In genomic region chr8:105965266-105965904, GRCm38 (mm10) we compare ENCODE assay signal across 8 mouse cellular contexts. TPM values are rescaled to one million over a fixed set of nuclear protein-coding genes. Genes with fewer than 3 reads are reported as not detected.
DNase-seq lines count a peak whose midpoint lies in the region; ATAC-seq lines count a peak whose summit lies in the region.

No protein-coding gene starts in this region.

- H3K4me2 ChIP-seq in embryonic facial prominence, embryonic 11.5 days (ENCODE audit: low read depth, low read length) = peak overlapping the region; percentile 76
- H3K4me2 ChIP-seq in heart, embryonic 12.5 days = peak overlapping the region; percentile 81

- peaks cover 8% of the 10 kb centered on the region; the same call in 1 of the 2 replicates for H3K4me1 ChIP-seq in embryonic facial prominence, embryonic 11.5 days (ENCODE audit: control insufficient read depth, insufficient read depth, low read length)
- peaks cover 62% of the 10 kb centered on the region for H3K4me1 ChIP-seq in heart, embryonic 12.5 days (replicated peaks)
- peaks cover 67% of the 10 kb centered on the region for H3K4me1 ChIP-seq in megakaryocyte, embryonic 14.5 days

- peak; percentile 47 for ATAC-seq in embryonic facial prominence, embryonic 11.5 days (replicated peaks; ENCODE audit: insufficient number of reproducible peaks, low FRiP score, low TSS enrichment, low read depth)
- peak; percentile 66 for ATAC-seq in heart, embryonic 12.5 days (ENCODE audit: insufficient number of reproducible peaks, low FRiP score)

- peak; percentile 61 for DNase-seq in urinary bladder, postnatal 14 days (ENCODE audit: low spot score)
- DNase-seq in urinary bladder, postnatal 10 days (ENCODE audit: low spot score) = no peak
- DNase-seq in embryonic facial prominence, embryonic 11.5 days (ENCODE audit: low spot score) = peak; percentile 52
- DNase-seq in kidney, postnatal 14 days = peak; percentile 64
- peak; percentile 62 to 83 for DNase-seq in spleen, postnatal 4 days (ENCODE audit: low spot score in 2 of 2)
- DNase-seq in cerebellum, adult 9-10 months = no peak

- WGBS in embryonic facial prominence, embryonic 11.5 days = 2% methylated on average over 32 of the region's 40 CpGs
- WGBS in heart, embryonic 12.5 days = 1% methylated on average over 40 of the region's 40 CpGs

- no peaks in the 10 kb centered on the region for H3K27me3 ChIP-seq in embryonic facial prominence, embryonic 11.5 days (ENCODE audit: control insufficient read depth, insufficient read depth, low read length)
- no peaks in the 10 kb centered on the region for H3K27me3 ChIP-seq in heart, embryonic 12.5 days (replicated peaks)
- H3K27me3 ChIP-seq in megakaryocyte, embryonic 14.5 days (replicated peaks) = peaks cover 37% of the 10 kb centered on the region

- peak overlapping the region; percentile 65; the same call in 1 of the 2 replicates for H3K27ac ChIP-seq in embryonic facial prominence, embryonic 11.5 days (replicated peaks; ENCODE audit: low read depth, low read length)
- peak overlapping the region; percentile 90 for H3K27ac ChIP-seq in heart, embryonic 12.5 days (ENCODE audit: poor library complexity, severe bottlenecking)

- H3K36me3 ChIP-seq in embryonic facial prominence, embryonic 11.5 days (replicated peaks; ENCODE audit: control insufficient read depth, insufficient read depth, low read depth, low read length) = no peaks in the 10 kb centered on the region
- peaks cover 3% of the 10 kb centered on the region for H3K36me3 ChIP-seq in heart, embryonic 12.5 days
- H3K36me3 ChIP-seq in megakaryocyte, embryonic 14.5 days (replicated peaks; ENCODE audit: low read length) = peaks cover 1% of the 10 kb centered on the region

- H3K9ac ChIP-seq in embryonic facial prominence, embryonic 11.5 days (replicated peaks; ENCODE audit: low read length) = peak overlapping the region; percentile 77
- peak overlapping the region; percentile 86 for H3K9ac ChIP-seq in heart, embryonic 12.5 days

- H3K9me3 ChIP-seq in embryonic facial prominence, embryonic 11.5 days (replicated peaks; ENCODE audit: control insufficient read depth, low read length) = no peaks in the 10 kb centered on the region
- no peaks in the 10 kb centered on the region for H3K9me3 ChIP-seq in heart, embryonic 12.5 days (replicated peaks)
- H3K9me3 ChIP-seq in megakaryocyte, embryonic 14.5 days = no peaks in the 10 kb centered on the region

- H3K4me3 ChIP-seq in embryonic facial prominence, embryonic 11.5 days (ENCODE audit: low read depth, low read length) = peak overlapping the region; percentile 74
- peak overlapping the region; percentile 69 for H3K4me3 ChIP-seq in heart, embryonic 12.5 days
- peak overlapping the region; percentile 94 for H3K4me3 ChIP-seq in megakaryocyte, embryonic 14.5 days (replicated peaks)

RNA-seq across cellular contexts. Expression of gene Slc12a4, which starts 0.5 kb away (rescaled TPM):
- polyA plus RNA-seq in embryonic facial prominence, embryonic 11.5 days (2014; fragmentation: Nextera tagmentation; extraction: Ambion mirVana) = 16.8 and 19.0 TPM in 2 replicates
- 57.5 and 58.3 TPM in 2 replicates for polyA plus RNA-seq in heart, embryonic 12.5 days (2016; fragmentation: Nextera tagmentation; extraction: Ambion mirVana)
- polyA plus RNA-seq in megakaryocyte, embryonic 14.5 days (2012; ENCODE audit: insufficient read depth, low replicate concordance) = 4.5 and 6.7 TPM in 2 replicates

RNA-seq across cellular contexts. Expression of gene Dpep3, which starts 13.8 kb away (rescaled TPM):
- not detected in 2 replicates for polyA plus RNA-seq in embryonic facial prominence, embryonic 11.5 days (2014; fragmentation: Nextera tagmentation; extraction: Ambion mirVana)
- polyA plus RNA-seq in heart, embryonic 12.5 days (2016; fragmentation: Nextera tagmentation; extraction: Ambion mirVana) = not detected in 2 replicates
- polyA plus RNA-seq in megakaryocyte, embryonic 14.5 days (2012; ENCODE audit: insufficient read depth, low replicate concordance) = 0.46 TPM in 1 of 2 replicates, not detected in the other

RNA-seq across cellular contexts. Expression of gene Lcat, which starts 22.2 kb away (rescaled TPM):
- 0.84 and 1.1 TPM in 2 replicates for polyA plus RNA-seq in embryonic facial prominence, embryonic 11.5 days (2014; fragmentation: Nextera tagmentation; extraction: Ambion mirVana)
- polyA plus RNA-seq in heart, embryonic 12.5 days (2016; fragmentation: Nextera tagmentation; extraction: Ambion mirVana) = 2.0 and 2.3 TPM in 2 replicates
- polyA plus RNA-seq in megakaryocyte, embryonic 14.5 days (2012; ENCODE audit: insufficient read depth, low replicate concordance) = 0.66 TPM in 1 of 2 replicates, not detected in the other

RNA-seq across cellular contexts. Expression of gene Dus2, which starts 25.8 kb away (rescaled TPM):
- polyA plus RNA-seq in embryonic facial prominence, embryonic 11.5 days (2014; fragmentation: Nextera tagmentation; extraction: Ambion mirVana) = 17.0 and 17.7 TPM in 2 replicates
- 15.2 TPM in 2 replicates for polyA plus RNA-seq in heart, embryonic 12.5 days (2016; fragmentation: Nextera tagmentation; extraction: Ambion mirVana)
- polyA plus RNA-seq in megakaryocyte, embryonic 14.5 days (2012; ENCODE audit: insufficient read depth, low replicate concordance) = 3.6 TPM in 1 of 2 replicates, not detected in the other

RNA-seq across cellular contexts. Expression of gene Psmb10, which starts 27.1 kb away (rescaled TPM):
- polyA plus RNA-seq in embryonic facial prominence, embryonic 11.5 days (2014; fragmentation: Nextera tagmentation; extraction: Ambion mirVana) = 23.1 and 24.1 TPM in 2 replicates
- polyA plus RNA-seq in heart, embryonic 12.5 days (2016; fragmentation: Nextera tagmentation; extraction: Ambion mirVana) = 45.2 and 49.1 TPM in 2 replicates
- 63.8 and 341 TPM in 2 replicates for polyA plus RNA-seq in megakaryocyte, embryonic 14.5 days (2012; ENCODE audit: insufficient read depth, low replicate concordance)

Comparison
In these comparisons a context has a peak if more than half of its experiments do, and no peak if none do; other contexts are left out.
1. DNase-seq: peak in urinary bladder, postnatal 14 days (single experiment), embryonic facial prominence, embryonic 11.5 days (single experiment), kidney, postnatal 14 days (single experiment) and spleen, postnatal 4 days (2 of 2); none in urinary bladder, postnatal 10 days (single experiment) and cerebellum, adult 9-10 months (single experiment).
2. Peak in every context shown above with its lines, with median percentiles within 50 percentile points of each other: H3K4me3 ChIP-seq.